Mouse (Mus musculus): ENCODE data around the gene Cir1. TPM values are rescaled to one million over a fixed set of nuclear protein-coding genes. Genes with fewer than 3 reads are reported as not detected.

Cir1 gene
- polyA plus RNA-seq, 1 experiment: 6.6 TPM

DNA sequence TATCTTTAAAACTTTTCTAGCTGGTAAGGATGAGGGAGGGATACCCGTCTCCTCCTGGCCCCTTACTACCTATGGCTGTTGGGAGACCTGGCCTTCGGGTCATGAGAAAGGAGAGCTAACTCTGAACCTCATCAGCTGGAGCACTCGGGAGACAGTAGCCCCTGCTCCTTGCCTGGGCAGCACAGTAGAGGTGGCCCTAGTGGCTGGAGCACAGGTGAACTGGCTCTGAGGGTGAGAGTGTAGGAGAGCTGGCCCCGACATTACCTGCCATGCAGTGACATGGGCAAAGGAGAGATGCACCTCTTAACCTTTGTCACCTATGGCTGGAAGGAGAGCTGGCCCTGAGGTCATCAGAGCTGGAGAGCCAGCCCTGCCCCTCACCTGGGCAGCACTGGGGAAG, 71.2 kb downstream of the Cir1 start:
- Histone ChIP-seq H3K4me2 (ENCODE audit: low read depth) (no peak overlapping the region), H3ac (ENCODE audit: control insufficient read depth, insufficient read length) (no peak overlapping the region), H3K36me3 (ENCODE audit: control insufficient read depth, insufficient read depth) (no peaks in the 10 kb centered on the region), H3K4me3 (no peak overlapping the region), H3K27me3 (ENCODE audit: control insufficient read depth, insufficient read depth, insufficient read length) (peaks cover 13% of the 10 kb centered on the region), H3K79me2 (ENCODE audit: control insufficient read depth, insufficient read depth) (no peaks in the 10 kb centered on the region)
- TF ChIP-seq USF1 (IDR thresholded peaks at IDR 0.05; ENCODE audit: low read depth) (no peak), CEBPB (IDR thresholded peaks at IDR 0.05; ENCODE audit: insufficient read depth, poor library complexity, severe bottlenecking) (no peak)

Other genes with a start within 250 kb of the Cir1 start
- gene Ola1, start 93.8 kb downstream of the Cir1 start, polyA plus RNA-seq (2012; fragmentation: generic; extraction: Trizol): 46.0 TPM
- gene Sp9, start 40.8 kb downstream of the Cir1 start, polyA plus RNA-seq (2012; fragmentation: generic; extraction: Trizol): 0.02 TPM
- gene Scrn3, start 100 bp downstream of the Cir1 start, polyA plus RNA-seq (2012; fragmentation: generic; extraction: Trizol): 10.7 TPM
- 7.6 TPM for gene Gpr155, start 73.9 kb upstream of the Cir1 start, polyA plus RNA-seq (2012; fragmentation: generic; extraction: Trizol)
- 13.7 TPM for gene Wipf1, start 217.0 kb upstream of the Cir1 start, polyA plus RNA-seq (2012; fragmentation: generic; extraction: Trizol)